Mouse (Mus musculus): Measurements from ENCODE around the gene Pdzd11.
A peak's percentile ranks its signal among the peaks of the same experiment; 100 is the strongest.

Gene Pdzd11

GRCm38 (mm10) chrX:100625802-100626793 is at the start of gene Pdzd11:
Gene Pdzd11, minus strand, starts transcription at chrX:100626568.
- DNase-seq: peak; percentile 99

- DNase-seq: no peak
These were observed 38.5 kb upstream of the Pdzd11 start for GRCm38 (mm10) chrX:100664825-100665224.

- no peak for DNase-seq
These were observed 26.5 kb upstream of the Pdzd11 start for GRCm38 (mm10) chrX:100652848-100653247.

GRCm38 (mm10) chrX:100638477-100638876 is 12.1 kb upstream of the Pdzd11 start:
- DNase-seq: no peak

GRCm38 (mm10) chrX:100629076-100629475 is 2.7 kb upstream of the Pdzd11 start:
- no peak for DNase-seq

GRCm38 (mm10) chrX:100625546-100625801 is 894 bp downstream of the Pdzd11 start, which contains the start of gene Kif4:
Gene Kif4, plus strand, starts transcription at chrX:100625737.
- DNase-seq: no peak

GRCm38 (mm10) chrX:100625146-100625545 is 1.2 kb downstream of the Pdzd11 start:
- no peak for DNase-seq

GRCm38 (mm10) chrX:100624242-100624641 is 2.1 kb downstream of the Pdzd11 start:
- no peak for DNase-seq

GRCm38 (mm10) chrX:100621366-100621765 is 5.0 kb downstream of the Pdzd11 start:
- DNase-seq: no peak

GRCm38 (mm10) chrX:100618488-100618887 is 7.9 kb downstream of the Pdzd11 start:
- no peak for DNase-seq

- DNase-seq: no peak
These were observed 21.1 kb downstream of the Pdzd11 start, which contains the start of gene Arr3 for GRCm38 (mm10) chrX:100605314-100605713. Gene Arr3, plus strand, starts transcription at chrX:100605497.

GRCm38 (mm10) chrX:100599755-100600154 is 26.6 kb downstream of the Pdzd11 start:
- no peak for DNase-seq

GRCm38 (mm10) chrX:100597439-100597838 is 28.9 kb downstream of the Pdzd11 start:
- no peak for DNase-seq

GRCm38 (mm10) chrX:100594791-100595190 is 31.6 kb downstream of the Pdzd11 start, which contains the start of gene P2ry4:
Gene P2ry4, minus strand, starts transcription at chrX:100594869.
- DNase-seq: no peak
